Mouse (Mus musculus) heart, postnatal 14 days (tissue): ENCODE data around the gene Klrg1. TPM values are rescaled to one million over a fixed set of nuclear protein-coding genes. Genes with fewer than 3 reads are reported as not detected.
A peak's percentile ranks its signal among the peaks of the same experiment; 100 is the strongest.

Experiments
- DNase-seq, 2 experiments: peaks; one replicate each; pipeline ENCODE4 v3.0.0; 2021 to 2022
- intact Hi-C: fragments of 180-260 bp; cut with DNase I; formaldehyde crosslinking; loops from one replicate; pipeline ENCODE4 v1.15.1; 2025
- total RNA-seq, 2 experiments: library from RNA; stranded (reverse); gene quantifications; 2 replicates each; pipeline ENCODE4 v1.2.3; 2021

Gene Klrg1
- total RNA-seq, 2 experiments from 2014 or later: not detected

GRCm38 (mm10) chr6:122294290-122294689 lies 11.6 kb upstream of the Klrg1 start:
- DNase-seq: no peak
- intact Hi-C loops: no loop called here

GRCm38 (mm10) chr6:122293796-122294195 lies 11.1 kb upstream of the Klrg1 start:
- DNase-seq: no peak
- intact Hi-C loops: no loop called here

DNA sequence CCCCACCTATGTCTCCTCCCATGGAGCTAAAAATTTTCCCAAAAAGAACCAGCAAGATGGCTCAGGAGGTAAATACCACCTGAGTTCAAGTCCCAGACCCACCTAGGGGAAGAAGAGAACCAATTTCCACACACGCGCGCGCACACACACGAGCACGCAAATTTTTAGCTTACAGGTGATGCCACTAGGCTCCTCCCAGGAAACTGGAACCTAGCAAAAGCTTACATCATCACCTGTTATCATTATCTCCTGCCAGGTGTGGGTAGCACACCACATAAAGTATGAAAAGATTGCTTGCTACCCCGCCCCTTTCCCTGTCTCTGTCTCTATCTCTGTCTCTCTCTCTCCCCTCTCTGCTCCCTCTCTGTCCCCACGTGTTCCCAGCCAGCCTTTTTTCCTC lies 10.4 kb upstream of the Klrg1 start:
- intact Hi-C loops: no loop called here

DNA sequence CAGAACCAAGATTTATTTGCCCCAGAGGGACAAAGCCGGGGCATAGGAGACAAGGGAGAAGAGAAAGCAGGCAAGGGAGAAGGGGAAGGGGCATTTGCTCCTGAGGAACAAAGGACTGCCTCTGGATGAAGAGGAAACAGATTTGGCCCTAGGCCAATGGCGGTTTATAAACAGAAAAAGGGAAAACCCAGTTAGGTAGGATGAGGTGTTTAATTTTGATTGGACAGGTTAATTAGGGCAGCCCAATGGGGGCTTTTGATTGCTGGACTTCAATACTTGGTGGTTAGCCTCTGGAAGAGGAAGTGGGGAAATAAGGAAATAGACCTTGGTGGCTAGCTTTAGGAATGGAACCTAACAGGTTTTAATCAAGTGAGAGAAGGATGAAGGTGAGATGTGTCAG lies 9.5 kb upstream of the Klrg1 start:
- DNase-seq: no peak
- intact Hi-C loops: no loop called here

More for the DNA sequence above, 10.4 kb upstream of the Klrg1 start:
- no peak for DNase-seq

GRCm38 (mm10) chr6:122291735-122292134 lies 9.1 kb upstream of the Klrg1 start:
- intact Hi-C loops: no loop called here
- no peak for DNase-seq

DNA sequence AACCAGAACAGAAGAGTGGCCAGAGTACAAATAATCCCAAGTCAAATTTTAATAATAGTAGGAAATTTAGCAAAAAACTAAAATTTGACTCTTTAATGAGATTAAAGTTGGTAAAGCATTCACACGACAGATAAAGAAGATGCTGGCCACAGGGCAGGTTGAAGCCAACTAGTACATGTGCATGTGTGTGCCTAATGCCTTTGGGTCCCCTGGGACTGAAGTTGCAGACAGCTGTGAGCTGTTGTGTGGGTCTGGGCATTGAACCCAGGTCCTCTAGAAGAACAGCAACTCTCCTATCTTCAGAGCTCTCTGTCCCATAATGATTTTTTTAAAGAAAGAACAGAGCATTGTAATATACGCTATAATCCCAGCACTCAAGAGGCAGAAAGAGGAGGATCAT lies 8.6 kb upstream of the Klrg1 start:
- intact Hi-C loops: no loop called here
- DNase-seq: no peak

DNA sequence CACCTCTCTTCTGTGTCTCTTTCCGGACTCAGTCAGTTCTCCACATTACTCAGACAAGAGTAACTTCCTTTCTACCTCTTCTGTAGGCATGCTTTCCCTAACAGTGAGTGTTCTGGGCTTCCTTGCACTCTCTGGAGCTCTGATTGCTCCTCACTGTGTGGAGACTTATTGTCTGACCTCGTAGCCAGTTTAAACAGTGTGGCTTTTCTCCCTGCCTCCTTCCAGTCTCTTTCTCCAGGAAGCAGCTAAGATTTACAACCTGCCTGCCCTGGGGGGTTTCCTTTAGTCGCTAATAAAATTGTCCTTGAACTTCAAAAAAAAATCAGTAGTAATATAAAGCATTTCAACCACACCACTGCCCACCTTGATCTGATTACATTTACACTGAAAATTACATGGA lies 7.6 kb upstream of the Klrg1 start:
- intact Hi-C loops: no loop called here
- no peak for DNase-seq

- intact Hi-C loops: no loop called here
- no peak for DNase-seq
Observed at GRCm38 (mm10) chr6:122289313-122289712, 6.6 kb upstream of the Klrg1 start.

DNA sequence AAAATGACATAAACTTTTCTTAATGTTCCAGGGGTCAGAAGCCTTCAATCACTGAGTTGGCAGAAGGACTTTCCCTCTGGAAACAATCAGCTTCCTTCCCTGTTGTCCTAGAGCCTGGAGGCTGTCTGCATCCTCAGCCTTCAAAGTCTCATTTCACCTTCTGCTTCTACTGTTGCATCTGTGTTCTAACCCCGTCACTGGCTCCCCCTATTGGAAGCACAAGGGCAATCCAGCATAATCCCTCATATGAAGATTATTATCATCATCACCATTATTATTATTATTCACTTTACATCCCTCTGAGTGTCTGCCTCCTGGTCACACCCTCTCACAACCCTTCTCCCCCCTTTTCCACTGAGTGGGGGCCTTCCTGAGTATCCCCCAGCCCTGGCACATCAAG lies 5.6 kb upstream of the Klrg1 start:
- no peak for DNase-seq
- intact Hi-C loops: no loop called here

DNA sequence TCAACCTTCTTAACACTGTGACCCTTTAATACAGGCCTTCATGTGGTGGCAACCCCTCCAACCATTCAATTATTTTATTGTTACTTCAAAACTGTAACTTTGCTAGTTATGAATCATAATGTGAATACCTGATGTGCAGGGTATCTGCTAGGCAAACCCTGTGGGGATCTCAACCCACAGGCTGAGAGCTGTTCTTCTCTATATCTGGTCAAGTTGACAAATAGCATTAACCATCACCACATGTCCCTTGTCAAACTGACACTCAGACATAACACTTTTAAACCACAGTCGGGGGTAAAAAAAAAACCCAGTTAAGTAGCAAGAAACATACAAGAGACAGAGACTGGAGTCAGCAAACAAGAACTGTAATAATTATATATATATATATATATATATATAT lies 2.1 kb upstream of the Klrg1 start:
- no peak for DNase-seq
- intact Hi-C loops: no loop called here

DNA sequence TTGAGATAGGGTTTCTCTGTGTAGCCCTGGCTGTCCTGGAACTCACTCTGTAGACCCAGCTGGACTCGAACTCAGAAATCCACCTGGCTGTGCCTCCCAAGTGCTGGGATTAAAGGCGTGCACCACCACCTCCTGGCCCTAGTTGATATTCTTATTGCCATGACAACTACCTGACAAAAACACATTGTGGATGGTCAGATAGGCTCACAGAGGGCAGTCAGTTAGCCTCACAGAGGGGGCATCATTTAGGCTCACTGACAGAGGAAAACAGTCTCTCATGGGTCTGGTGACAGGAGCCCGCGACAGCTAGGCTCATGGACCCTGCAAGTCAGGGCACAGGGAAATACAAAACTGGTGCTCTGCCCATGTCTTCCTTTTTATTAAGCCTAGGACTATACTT lies 1.6 kb upstream of the Klrg1 start:
- DNase-seq: no peak
- intact Hi-C loops: no loop called here

DNA sequence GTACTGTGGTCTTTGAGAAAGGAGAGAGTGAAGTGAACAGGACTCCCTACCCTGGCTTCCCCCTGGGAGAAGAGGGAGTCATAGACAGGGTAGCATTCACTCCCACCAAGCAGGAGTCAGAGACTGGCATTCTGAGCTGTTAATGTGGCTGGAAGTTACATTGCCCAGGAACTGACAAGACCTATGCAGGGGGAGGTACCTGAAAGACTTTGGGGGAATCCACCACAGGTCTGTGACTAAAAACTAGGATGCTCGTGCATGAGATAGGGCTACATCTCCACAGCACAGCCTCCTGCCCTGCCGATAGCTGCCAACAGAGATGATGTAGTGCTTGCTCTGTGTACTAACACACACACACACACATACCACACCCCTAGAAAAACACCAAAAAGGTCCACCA lies 747 bp upstream of the Klrg1 start:
- intact Hi-C loops: no loop called here

DNA sequence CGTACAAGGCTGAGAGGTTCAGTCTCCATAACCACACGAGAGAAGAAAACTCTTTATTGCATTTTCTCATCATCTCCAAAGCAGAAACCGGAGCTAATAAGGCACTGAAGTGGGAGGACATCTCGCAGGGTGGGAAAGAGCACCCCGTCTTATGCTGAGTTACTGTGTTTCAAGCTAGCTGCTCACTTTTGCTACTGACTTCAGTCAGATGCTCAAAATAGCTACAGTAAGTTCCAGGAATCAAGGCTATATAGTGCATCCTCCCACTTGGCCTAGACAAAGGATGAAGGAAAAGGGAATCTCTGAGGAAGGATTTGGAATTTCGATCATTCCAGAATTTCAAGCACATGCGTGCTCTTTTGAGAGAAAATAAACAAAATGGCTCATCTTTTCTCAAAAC lies 6.1 kb downstream of the Klrg1 start:
- intact Hi-C loops: no loop called here
- no peak for DNase-seq

More for the DNA sequence above, 747 bp upstream of the Klrg1 start:
- no peak for DNase-seq

- DNase-seq: no peak
- intact Hi-C loops: no loop called here
Observed at GRCm38 (mm10) chr6:122274546-122274945, 8.1 kb downstream of the Klrg1 start.

- intact Hi-C loops: no loop called here
- DNase-seq: no peak
Observed at GRCm38 (mm10) chr6:122270152-122270551, 12.5 kb downstream of the Klrg1 start.

GRCm38 (mm10) chr6:122269170-122269569 lies 13.5 kb downstream of the Klrg1 start:
- DNase-seq: no peak
- intact Hi-C loops: no loop called here

DNA sequence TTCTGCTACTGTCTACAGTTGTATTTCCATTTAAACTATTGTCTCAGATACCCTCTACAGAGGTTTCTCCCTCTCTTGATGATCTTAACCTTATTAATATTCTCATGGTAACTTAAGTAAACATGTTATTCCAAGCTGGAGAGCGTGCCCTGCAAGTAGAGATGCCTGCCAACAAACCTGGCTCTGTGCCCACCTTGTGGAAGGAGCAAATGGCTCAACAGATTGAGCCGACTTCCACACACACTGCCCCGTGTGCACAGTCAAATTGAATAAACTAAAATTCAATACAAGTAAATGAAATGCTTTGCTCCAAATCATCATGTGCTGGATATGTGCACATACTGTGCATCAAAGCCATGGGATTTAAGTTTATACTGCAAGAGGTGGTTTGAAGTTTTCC lies 14.1 kb downstream of the Klrg1 start:
- intact Hi-C loops: no loop called here
- peak; percentile 62 to 74 for DNase-seq

DNA sequence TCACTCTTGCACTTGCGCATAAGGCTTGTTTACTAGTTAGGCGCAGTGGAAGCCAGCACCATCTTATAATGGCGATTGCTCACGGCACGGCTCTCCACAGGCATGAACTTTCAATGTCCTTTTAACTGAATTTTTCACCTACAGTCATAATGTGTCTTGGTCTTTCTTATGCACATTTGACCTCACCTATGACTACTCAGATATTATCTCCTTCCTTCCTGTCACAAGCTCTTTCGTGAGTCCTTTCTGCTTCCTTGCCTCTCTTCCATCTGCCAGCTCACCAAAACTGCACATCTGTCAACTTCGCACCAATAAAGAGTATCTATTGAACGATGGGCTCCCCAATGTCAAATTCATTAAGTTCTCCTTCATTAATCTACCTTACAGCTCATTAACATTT lies 20.1 kb downstream of the Klrg1 start:
- intact Hi-C loops: no loop called here

DNA sequence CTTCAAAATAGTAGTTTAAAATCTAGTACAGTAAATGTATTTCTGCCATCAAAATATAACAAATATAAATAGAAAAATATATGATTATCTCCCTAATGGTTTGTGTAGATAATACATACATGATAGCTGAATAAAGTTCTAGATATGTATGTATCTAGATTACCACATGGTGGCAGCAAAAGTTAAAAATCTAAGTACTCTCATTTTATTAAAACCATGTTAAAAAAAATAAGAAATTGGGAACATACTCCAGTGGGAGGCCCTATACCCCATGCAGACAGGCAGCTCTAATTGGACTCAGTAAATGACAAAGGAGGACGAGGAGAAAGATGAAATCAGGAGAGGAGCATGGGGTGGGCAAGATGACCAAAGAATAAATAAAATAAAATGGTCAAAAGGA lies 30.5 kb downstream of the Klrg1 start:
- intact Hi-C loops: no loop called here
- DNase-seq: no peak

More for the DNA sequence above, 20.1 kb downstream of the Klrg1 start:
- no peak for DNase-seq

- DNase-seq: no peak
- intact Hi-C loops: no loop called here
Observed at GRCm38 (mm10) chr6:122250033-122250432, 32.6 kb downstream of the Klrg1 start.
